Mouse (Mus musculus) heart, embryonic 12.5 days (tissue): ENCODE measurements around the gene Rtn1. TPM values are rescaled to one million over a fixed set of nuclear protein-coding genes. Genes with fewer than 3 reads are reported as not detected.

ENCODE experiments used
- ATAC-seq: fragments of 200-750 bp; cut with Nextera tagmentation; 2 replicates; pipeline ENCODE4 v1.8.0; 2017; ENCODE audit warnings: moderate TSS enrichment, moderate library complexity; ENCODE audit not compliant: insufficient number of reproducible peaks, low FRiP score
- H3K27ac ChIP-seq: fragments of 300-500 bp; sonication (generic); 2 replicates; pipeline ENCODE4 v1.5.1; 2016; ENCODE audit warnings: mild to moderate bottlenecking, moderate library complexity; ENCODE audit not compliant: poor library complexity, severe bottlenecking
- H3K27me3 ChIP-seq: fragments of 300-500 bp; sonication (generic); replicated peaks from 2 replicates; pipeline ENCODE4 v1.6.1; 2016; ENCODE audit warnings: mild to moderate bottlenecking, moderate library complexity
- H3K36me3 ChIP-seq: fragments of 300-500 bp; sonication (generic); 2 replicates; pipeline ENCODE4 v1.6.1; 2016; ENCODE audit warnings: mild to moderate bottlenecking, moderate library complexity
- H3K4me1 ChIP-seq: fragments of 300-500 bp; sonication (generic); replicated peaks from 2 replicates; pipeline ENCODE4 v1.6.1; 2016; ENCODE audit warnings: mild to moderate bottlenecking
- H3K4me2 ChIP-seq: fragments of 300-500 bp; sonication (generic); 2 replicates; pipeline ENCODE4 v1.6.1; 2016; ENCODE audit warnings: mild to moderate bottlenecking, moderate library complexity
- H3K4me3 ChIP-seq: fragments of 300-500 bp; sonication (generic); 2 replicates; pipeline ENCODE4 v1.5.1; 2016; ENCODE audit warnings: mild to moderate bottlenecking
- H3K9ac ChIP-seq: fragments of 300-500 bp; sonication (generic); 2 replicates; pipeline ENCODE4 v1.6.1; 2016; ENCODE audit warnings: mild to moderate bottlenecking, moderate library complexity
- H3K9me3 ChIP-seq: fragments of 300-500 bp; sonication (generic); replicated peaks from 2 replicates; pipeline ENCODE4 v1.6.1; 2016; ENCODE audit warnings: mild to moderate bottlenecking, moderate library complexity
- WGBS: fragments of 180-500 bp; shearing (Covaris S2); methylation state at CpG from one replicate; pipeline ENCODE4 v1.1.7; 2016; 5-methylcytosine and 5-hydroxymethylcytosine counted together
- polyA plus RNA-seq: library from polyadenylated mRNA; unstranded; fragments of >200 nt; fragmentation: Nextera tagmentation; extraction: Ambion mirVana; gene quantifications from 2 replicates; pipeline ENCODE4 v1.2.1, GENCODE M21; 2016

The Rtn1 gene
- polyA plus RNA-seq, 1 experiment from 2014 or later, result 18.4 TPM

DNA sequence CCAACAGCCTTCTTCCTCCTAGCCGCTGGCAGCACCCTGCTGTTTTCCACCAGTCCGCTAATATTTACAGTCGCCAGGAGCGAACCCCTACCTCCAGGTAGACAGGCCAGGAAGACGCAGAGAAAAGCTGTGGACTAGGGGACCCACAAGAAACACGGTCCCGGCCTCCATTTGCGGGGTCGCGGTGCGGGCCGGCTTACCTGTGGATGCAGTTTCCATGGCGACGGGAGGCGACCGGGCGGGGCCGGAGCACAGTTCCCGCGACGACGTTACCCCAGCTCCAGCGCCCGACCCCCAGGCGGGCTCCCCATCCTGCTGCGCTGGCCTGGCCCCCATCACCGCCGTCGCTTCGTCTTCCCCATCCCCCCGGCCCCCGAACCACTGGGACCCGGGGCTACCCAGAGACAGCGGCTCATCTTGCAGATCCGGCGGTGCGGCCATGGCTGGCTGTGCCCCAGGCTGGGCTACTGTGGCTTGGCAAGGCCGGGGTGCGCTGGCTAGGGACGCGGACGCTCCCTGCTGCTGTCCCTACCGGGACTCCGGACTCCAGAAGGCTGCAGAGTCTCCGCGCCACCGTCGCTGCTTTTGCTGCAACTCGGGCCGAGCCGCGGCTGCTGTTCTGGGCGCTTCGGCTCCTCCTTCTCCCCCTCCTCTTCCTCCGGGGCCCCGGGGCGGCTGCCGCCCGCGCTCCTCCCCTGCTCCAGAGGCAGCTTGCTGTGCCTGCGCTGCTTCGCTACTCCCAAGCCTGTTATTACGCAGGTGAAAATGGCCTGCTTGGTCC, 553 bp downstream of the Rtn1 start:
- H3K9me3 ChIP-seq, result no peaks in the 10 kb centered on the region
- H3K4me3 ChIP-seq, result peak overlapping the region; percentile 69
- H3K36me3 ChIP-seq, result no peaks in the 10 kb centered on the region
- no peak overlapping the region for H3K27ac ChIP-seq
- peaks cover 22% of the 10 kb centered on the region for H3K27me3 ChIP-seq
- under 1% methylated on average over 62 of the region's 63 CpGs for WGBS
- H3K9ac ChIP-seq, result peak overlapping the region; percentile 69
- peak overlapping the region; percentile 99 for H3K4me2 ChIP-seq
- H3K4me1 ChIP-seq, result peaks cover 15% of the 10 kb centered on the region
- peak; percentile 71 for ATAC-seq

DNA sequence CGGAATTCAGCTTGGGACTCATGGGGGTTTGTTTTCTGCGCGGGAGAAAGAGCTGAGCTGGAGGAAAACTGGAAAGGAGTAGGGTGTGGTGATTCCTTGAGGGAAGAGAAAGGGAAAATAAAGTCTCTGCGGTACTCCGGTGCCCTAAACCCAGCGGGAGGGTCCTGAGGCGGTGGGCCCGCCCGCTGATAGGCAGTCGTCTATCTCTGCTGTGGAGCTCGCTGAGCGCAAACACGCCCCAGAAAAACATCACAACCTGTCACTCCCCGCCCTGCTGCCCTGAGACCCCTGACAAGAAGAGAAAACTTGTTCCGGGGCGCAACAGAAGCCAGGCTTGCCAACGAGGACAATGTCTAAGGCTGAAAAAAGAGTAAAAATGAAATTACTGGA, 1.1 kb downstream of the Rtn1 start:
- no peak overlapping the region for H3K27ac ChIP-seq
- peaks cover 22% of the 10 kb centered on the region for H3K27me3 ChIP-seq
- peaks cover 15% of the 10 kb centered on the region for H3K4me1 ChIP-seq
- ATAC-seq, result no peak
- peak overlapping the region; percentile 99 for H3K4me2 ChIP-seq
- under 1% methylated on average over 17 of the region's 17 CpGs for WGBS
- no peaks in the 10 kb centered on the region for H3K9me3 ChIP-seq
- H3K9ac ChIP-seq, result peak overlapping the region; percentile 69
- peak overlapping the region; percentile 69 for H3K4me3 ChIP-seq
- no peaks in the 10 kb centered on the region for H3K36me3 ChIP-seq

DNA sequence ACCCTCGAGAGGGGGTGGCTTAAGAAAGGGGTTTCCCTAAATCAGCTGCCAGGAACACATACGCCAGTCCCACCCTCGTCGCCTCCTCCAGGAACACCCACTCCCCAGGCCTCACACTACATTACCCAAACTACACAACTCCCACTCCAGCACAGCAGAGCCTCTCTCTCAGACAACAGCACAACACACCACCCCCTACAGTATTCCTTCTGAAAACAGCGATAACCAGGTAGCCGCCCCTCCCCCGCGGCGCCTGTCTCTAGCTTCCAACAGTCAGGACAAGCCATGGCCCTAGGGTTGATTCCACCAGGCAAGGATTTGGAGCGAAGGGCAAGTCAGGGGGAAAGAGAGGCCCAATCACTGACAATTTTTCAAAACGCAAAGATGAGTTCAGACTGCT, 1.7 kb downstream of the Rtn1 start:
- Histone ChIP-seq H3K27me3 (peaks cover 22% of the 10 kb centered on the region), H3K9ac (no peak overlapping the region), H3K36me3 (no peaks in the 10 kb centered on the region), H3K4me3 (peak overlapping the region; percentile 69), H3K4me1 (peaks cover 15% of the 10 kb centered on the region), H3K27ac (no peak overlapping the region), H3K4me2 (peak overlapping the region; percentile 99), H3K9me3 (no peaks in the 10 kb centered on the region)
- WGBS, result 10% methylated on average over 11 of the region's 11 CpGs
- no peak for ATAC-seq

DNA sequence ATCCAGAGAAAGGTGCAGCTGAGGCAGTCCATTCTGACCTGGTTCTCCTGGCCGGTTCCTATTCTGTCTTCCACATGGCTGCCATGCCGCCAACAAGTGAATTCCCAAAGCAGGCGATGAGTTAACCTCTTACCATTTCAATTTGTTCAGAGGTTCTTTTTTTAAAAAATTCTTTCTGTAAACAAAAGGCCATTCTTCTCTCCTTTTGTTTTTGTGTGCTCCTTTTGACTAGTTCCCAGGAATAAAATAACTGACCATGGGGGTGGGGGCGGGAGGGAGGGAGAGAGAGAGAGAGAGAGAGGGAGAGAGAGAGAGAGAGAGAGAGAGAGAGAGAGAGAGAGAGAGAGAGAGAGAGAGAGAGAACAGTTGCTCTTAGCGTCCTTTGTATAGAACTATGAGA, 3.8 kb downstream of the Rtn1 start:
- ATAC-seq, result no peak
- H3K9ac ChIP-seq, result no peak overlapping the region
- H3K27me3 ChIP-seq, result peaks cover 22% of the 10 kb centered on the region
- H3K4me3 ChIP-seq, result no peak overlapping the region
- H3K27ac ChIP-seq, result no peak overlapping the region
- no peaks in the 10 kb centered on the region for H3K36me3 ChIP-seq
- peaks cover 15% of the 10 kb centered on the region for H3K4me1 ChIP-seq
- 56% methylated on average over 4 of the region's 5 CpGs for WGBS
- H3K9me3 ChIP-seq, result no peaks in the 10 kb centered on the region
- no peak overlapping the region for H3K4me2 ChIP-seq

DNA sequence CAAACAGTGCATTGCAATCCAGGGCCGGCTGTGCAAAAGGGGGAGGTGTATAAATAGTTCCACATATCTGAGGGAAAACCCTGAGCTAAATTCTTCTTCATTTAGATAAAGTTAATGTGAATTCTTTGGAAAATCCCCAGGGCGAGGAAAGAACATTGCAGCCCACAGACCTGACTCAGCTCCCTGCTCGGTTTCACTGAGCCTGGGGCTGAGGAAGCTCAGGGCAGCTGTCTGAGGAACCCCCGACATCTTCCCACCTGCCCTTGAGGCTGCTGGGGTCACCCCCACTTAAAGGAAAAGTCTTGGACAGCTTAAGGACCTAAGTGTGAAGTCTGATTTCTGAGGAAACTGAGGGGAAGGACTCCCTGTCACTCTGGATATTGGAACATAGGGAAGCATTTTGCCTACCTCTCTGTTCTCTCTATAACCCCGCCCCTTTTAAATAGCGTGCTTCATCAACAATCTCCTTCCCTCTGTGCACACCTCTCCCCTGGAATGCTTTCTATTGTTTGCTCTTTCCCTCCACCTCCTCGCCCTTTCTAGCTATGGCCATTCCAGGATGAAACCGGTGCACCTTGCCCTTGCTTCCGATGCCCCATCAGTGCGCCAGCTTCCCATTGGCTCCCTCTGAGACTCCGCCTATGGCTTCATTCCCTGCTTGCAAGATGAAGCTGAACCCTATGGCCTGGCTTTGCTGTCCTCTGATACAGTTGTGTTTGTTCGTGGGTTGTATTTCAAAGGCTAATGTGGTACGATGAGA, 15.6 kb downstream of the Rtn1 start:
- Histone ChIP-seq H3K4me1 (no peaks in the 10 kb centered on the region), H3K9ac (no peak overlapping the region), H3K27ac (no peak overlapping the region), H3K4me2 (0 out of 2 replicates have a peak overlapping the region, but pooled peaks have one; percentile 2), H3K9me3 (no peaks in the 10 kb centered on the region), H3K36me3 (no peaks in the 10 kb centered on the region), H3K4me3 (no peak overlapping the region), H3K27me3 (no peaks in the 10 kb centered on the region)
- 47% methylated on average over 13 of the region's 13 CpGs for WGBS
- ATAC-seq, result no peak

DNA sequence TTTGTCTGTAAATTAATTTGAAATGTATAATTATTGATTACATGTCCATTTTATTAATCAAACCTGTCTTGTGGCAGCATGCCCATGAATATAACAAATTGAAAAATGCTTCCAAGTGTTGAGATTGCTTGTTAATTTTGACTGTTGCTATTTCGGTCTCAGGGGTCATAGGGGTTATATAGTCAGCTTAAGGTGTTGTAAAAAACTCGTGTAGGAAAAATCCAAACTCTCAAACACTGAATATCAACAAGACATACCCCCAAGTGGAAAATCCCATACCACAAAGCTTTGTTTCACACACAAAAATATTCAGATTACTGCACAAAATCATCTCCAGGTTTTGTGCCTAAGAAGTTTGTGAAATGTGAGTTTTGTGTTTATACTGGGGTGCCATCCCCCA, 18.5 kb downstream of the Rtn1 start:
- ATAC-seq, result no peak
- Histone ChIP-seq H3K27me3 (no peaks in the 10 kb centered on the region), H3K4me3 (no peak overlapping the region), H3K36me3 (no peaks in the 10 kb centered on the region), H3K4me1 (no peaks in the 10 kb centered on the region), H3K9me3 (no peaks in the 10 kb centered on the region), H3K27ac (no peak overlapping the region), H3K9ac (no peak overlapping the region), H3K4me2 (no peak overlapping the region)
- WGBS, result 62% methylated on average over 2 of the region's 2 CpGs

DNA sequence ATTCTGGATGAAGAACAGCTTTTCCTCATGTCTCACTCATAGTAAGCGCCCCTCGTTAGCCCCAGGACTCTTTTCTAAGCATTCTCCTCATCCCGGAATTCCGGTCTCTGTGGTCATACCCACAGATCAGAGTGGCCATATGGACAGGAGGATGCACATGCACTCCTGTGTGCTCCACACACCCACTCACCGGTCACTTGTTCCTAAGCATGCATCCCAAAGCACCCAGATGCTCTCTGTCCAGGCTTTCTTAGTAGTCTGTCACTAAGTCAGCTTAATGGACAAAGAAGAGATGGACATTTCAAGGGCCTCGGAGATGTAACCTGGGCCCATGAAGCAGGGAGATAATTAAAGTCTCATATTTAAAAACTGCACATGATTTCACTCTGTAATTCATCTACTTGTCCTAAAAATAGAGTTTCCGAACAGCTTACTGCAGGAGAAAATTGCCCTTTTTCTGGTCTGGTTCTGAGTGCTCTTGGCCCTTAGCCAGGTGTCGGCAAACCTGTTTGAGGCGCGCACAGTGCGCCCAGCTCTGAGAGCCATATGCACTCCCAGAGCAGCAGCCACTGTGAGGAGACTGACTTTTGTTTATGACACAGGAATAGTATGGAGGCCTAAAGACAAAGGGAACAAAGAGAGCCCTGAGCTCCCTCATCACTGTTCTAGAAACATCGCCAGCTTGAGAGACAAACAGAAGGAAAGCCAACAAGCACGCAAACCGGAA, 19.3 kb downstream of the Rtn1 start:
- 84% methylated on average over 14 of the region's 14 CpGs for WGBS
- no peak for ATAC-seq
- H3K4me2 ChIP-seq, result no peak overlapping the region

DNA sequence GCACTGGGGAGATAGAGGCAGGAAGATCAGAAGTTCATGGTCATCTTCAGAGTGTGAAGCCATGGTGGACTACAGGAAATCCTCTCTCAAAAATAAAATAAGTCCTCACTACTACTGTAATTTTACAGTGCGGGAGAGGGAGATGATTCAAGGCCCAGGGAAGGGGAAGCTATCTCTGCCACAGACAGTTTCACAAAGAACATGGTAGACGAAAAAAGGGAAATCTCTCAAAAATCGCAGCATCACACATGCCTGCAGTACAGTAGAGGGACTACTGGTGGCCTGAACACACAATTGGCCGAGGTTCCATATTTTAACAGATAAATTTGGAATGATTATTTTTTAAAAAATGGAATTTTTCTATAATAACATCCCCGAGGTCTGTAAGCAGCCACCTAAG, 20.0 kb downstream of the Rtn1 start:
- no peak for ATAC-seq
- H3K9ac ChIP-seq, result no peak overlapping the region
- no peaks in the 10 kb centered on the region for H3K36me3 ChIP-seq
- no peak overlapping the region for H3K27ac ChIP-seq
- H3K27me3 ChIP-seq, result no peaks in the 10 kb centered on the region
- no peaks in the 10 kb centered on the region for H3K9me3 ChIP-seq
- no peak overlapping the region for H3K4me3 ChIP-seq
- H3K4me2 ChIP-seq, result no peak overlapping the region
- WGBS, result 83% methylated on average over 5 of the region's 5 CpGs
- no peaks in the 10 kb centered on the region for H3K4me1 ChIP-seq

More for the DNA sequence above, 19.3 kb downstream of the Rtn1 start:
- no peaks in the 10 kb centered on the region for H3K9me3 ChIP-seq
- H3K4me3 ChIP-seq, result no peak overlapping the region
- H3K36me3 ChIP-seq, result no peaks in the 10 kb centered on the region
- H3K4me1 ChIP-seq, result no peaks in the 10 kb centered on the region
- no peak overlapping the region for H3K27ac ChIP-seq
- H3K27me3 ChIP-seq, result no peaks in the 10 kb centered on the region
- H3K9ac ChIP-seq, result no peak overlapping the region

DNA sequence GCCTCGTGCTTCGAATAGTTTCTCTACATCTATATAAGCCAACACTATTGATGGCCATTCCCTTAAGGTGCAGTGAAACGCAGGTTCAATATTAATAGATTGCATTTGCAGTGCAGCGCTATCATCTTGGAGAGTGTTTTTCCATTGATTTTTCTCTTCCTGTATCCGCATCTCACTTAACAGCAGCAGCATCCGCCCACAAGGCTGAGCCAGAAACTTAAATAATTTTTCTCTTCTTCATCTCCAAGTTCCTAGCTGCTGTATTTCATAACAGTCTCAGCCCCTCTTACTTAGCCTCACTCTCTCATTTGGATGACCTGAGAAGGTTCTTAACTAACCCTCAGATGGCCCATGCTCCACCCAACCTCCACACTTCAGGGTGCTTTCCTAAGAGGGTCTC, 20.7 kb downstream of the Rtn1 start:
- H3K4me2 ChIP-seq, result no peak overlapping the region
- no peaks in the 10 kb centered on the region for H3K4me1 ChIP-seq
- H3K36me3 ChIP-seq, result no peaks in the 10 kb centered on the region
- H3K27me3 ChIP-seq, result no peaks in the 10 kb centered on the region
- 88% methylated on average over 6 of the region's 6 CpGs for WGBS
- no peak overlapping the region for H3K4me3 ChIP-seq
- no peak overlapping the region for H3K27ac ChIP-seq
- no peaks in the 10 kb centered on the region for H3K9me3 ChIP-seq
- ATAC-seq, result no peak
- H3K9ac ChIP-seq, result no peak overlapping the region

DNA sequence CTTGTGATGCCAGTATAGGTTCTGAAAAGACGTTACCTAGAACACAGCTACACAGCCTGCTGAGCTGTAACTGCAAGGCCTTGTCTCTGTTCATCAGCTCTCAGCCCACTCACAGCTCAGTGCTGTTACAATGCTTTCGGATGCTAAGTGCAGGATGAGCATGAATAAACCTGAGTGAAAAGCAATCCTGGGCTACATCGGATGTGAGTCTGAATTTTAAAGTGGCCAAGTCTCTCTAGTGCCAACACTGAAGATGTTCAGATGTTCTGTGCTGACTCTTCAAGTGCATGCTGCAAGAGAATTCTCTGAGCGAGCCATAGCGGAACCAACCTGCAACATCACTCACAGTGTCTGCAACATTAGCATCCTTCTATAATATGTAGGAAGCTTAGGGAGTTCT, 32.5 kb downstream of the Rtn1 start:
- 85% methylated on average over 5 of the region's 5 CpGs for WGBS
- Histone ChIP-seq H3K4me2 (no peak overlapping the region), H3K9ac (no peak overlapping the region), H3K4me1 (peaks cover 11% of the 10 kb centered on the region; the same call in 1 of the 2 replicates), H3K9me3 (no peaks in the 10 kb centered on the region), H3K36me3 (no peaks in the 10 kb centered on the region), H3K27ac (no peak overlapping the region), H3K4me3 (no peak overlapping the region), H3K27me3 (no peaks in the 10 kb centered on the region)
- no peak for ATAC-seq

DNA sequence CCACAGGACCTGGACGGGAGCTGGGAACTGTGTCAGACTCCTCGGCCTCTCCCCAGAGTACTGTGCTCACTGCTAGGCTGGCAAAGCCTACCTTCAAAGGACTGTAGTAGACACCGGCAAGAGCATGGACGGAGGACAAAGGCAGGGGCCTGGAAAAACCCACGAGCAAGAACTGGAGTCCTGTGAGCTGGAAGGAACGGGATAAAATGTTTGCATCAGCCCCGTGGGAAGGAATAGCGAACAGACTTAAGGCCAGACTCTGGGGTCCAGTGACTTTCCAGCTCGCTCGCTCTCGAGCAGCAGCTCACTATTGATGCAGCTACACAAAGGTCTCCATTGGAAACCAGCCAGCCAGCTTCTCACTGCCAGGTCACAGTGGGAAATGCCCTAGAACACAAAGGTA, 34.0 kb downstream of the Rtn1 start:
- Histone ChIP-seq H3K4me3 (no peak overlapping the region), H3K27me3 (no peaks in the 10 kb centered on the region), H3K4me2 (no peak overlapping the region), H3K4me1 (peaks cover 11% of the 10 kb centered on the region; the same call in 1 of the 2 replicates), H3K9me3 (no peaks in the 10 kb centered on the region), H3K36me3 (no peaks in the 10 kb centered on the region), H3K27ac (no peak overlapping the region), H3K9ac (no peak overlapping the region)
- whole genome bisulfite sequencing, result 79% methylated on average over 11 of the region's 11 CpGs
- no peak for ATAC-seq
